Mouse (Mus musculus) liver, embryonic 14.5 days (tissue): ENCODE results near the gene Pip5k1c.

Experiments
- CTCF ChIP-seq: IDR thresholded peaks from 2 replicates; pipeline ENCODE4 v1.5.1; 2016; ENCODE audit warnings: antibody characterized with exemption, low read depth, control low read depth
- EP300 ChIP-seq: IDR thresholded peaks from 2 replicates; pipeline ENCODE4 v1.6.1; 2016; ENCODE audit warnings: antibody characterized with exemption, low read depth

DNA sequence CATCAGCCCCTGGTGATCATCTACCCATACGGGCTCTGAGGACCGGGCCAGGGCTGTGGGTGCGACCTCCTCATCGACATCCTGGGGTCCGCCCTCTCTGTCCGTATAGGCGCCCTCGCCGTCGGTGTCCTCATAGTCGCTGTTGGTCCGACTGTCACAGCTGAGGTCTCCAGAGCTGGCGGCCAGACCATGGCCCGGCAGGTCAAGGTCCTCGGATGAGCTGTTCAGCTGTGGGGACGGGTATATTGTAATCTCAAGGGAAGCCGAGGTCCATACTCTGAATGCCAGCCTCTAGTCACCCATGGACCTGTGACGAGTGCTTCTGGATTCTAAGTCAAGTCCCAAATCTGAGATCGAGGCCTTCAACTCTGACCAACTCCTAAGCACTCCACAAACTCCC lies 18.9 kb upstream of the Pip5k1c start:
- TF ChIP-seq CTCF = no peak
- no peak for TF ChIP-seq EP300
